Mouse (Mus musculus): ENCODE measurements at regions not wholly inside any gene's neighbourhood (a gene's known extent, or its start where the extent isn't known, plus 50 kb on each side); places are given as distances from the start of the nearest gene placed in this dataset.

DNA sequence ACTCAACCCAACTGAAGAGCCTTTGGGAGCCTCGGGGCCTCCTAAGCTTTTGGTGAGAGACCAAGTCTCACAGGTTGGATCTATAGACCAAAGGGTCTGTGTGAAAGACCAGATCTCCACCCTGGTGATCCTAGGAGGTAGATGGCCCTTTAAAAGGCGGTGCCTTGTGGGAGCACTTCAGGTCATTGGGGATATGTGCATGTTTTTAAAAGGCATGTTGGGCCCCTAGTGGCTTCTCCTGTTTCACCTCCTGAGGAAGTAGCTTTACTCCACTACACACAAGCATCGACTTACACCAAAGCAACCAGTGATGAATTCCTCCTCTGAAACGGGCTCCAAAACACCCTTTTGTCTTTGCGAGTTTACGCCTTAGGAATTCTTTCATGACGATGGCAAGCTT, 292.3 kb upstream of the Cdh5 start:
- DNase-seq (ENCODE audit: low spot score): no peak

GRCm38 (mm10) chr8:103813954-103814591, 287.4 kb upstream of the Cdh5 start:
- DNase-seq (ENCODE audit: low spot score): no peak

GRCm38 (mm10) chr8:103816101-103816894, 285.1 kb upstream of the Cdh5 start:
- DNase-seq (ENCODE audit: low spot score): no peak

GRCm38 (mm10) chr8:103823541-103823940, 277.9 kb upstream of the Cdh5 start:
- DNase-seq (ENCODE audit: low spot score): no peak

GRCm38 (mm10) chr8:103824747-103825146, 276.7 kb upstream of the Cdh5 start:
- DNase-seq (ENCODE audit: low spot score): no peak

DNA sequence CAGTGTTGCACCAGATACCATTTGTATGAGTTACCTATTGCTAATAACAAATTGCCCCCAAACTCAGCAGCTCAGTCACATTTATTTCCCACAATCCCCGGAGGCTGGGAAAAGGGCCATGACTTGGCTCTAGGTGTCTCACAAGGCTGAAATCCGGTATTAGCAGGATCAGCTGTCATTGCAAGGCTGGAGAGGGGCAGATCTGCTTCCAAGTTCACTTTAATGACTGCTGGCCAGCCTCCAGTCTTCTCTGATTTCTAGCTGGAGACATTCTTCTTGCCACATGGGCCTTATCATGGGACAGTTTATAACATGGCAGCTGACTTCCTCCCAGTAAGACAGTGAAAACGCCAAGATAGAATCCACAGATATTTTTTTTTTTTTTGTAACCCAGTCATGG, 276.1 kb upstream of the Cdh5 start:
- peak; percentile 30 for DNase-seq (ENCODE audit: low spot score)

DNA sequence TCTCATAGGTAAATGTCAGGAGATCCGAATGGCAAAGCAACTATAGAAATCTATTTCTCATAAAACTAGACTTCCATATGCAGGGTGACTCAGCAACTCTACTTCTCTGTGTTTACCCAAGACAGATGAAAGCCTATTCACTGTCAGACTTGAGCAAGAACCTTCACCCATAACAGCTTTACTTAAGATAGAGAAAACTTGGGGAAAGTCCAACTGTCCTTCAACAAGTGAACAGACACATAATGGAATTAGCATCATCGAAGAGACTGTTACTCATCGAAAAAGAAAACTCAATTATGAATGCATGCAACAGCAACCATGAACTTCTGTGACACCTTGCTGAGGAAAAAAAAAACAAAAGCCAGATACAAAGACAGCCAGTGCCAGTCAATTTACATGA, 271.0 kb upstream of the Cdh5 start:
- no peak for DNase-seq (ENCODE audit: low spot score)

- no peak for DNase-seq (ENCODE audit: low spot score)
These were observed 261.4 kb upstream of the Cdh5 start for GRCm38 (mm10) chr8:103839990-103840389.

- DNase-seq (ENCODE audit: low spot score): no peak
These were observed 255.5 kb upstream of the Cdh5 start for GRCm38 (mm10) chr8:103845964-103846363.

GRCm38 (mm10) chr8:103846382-103846976, 254.9 kb upstream of the Cdh5 start:
- no peak for DNase-seq (ENCODE audit: low spot score)

GRCm38 (mm10) chr8:103849785-103850184, 251.6 kb upstream of the Cdh5 start:
- DNase-seq (ENCODE audit: low spot score): no peak

GRCm38 (mm10) chr8:103851286-103851685, 250.1 kb upstream of the Cdh5 start:
- no peak for DNase-seq (ENCODE audit: low spot score)

DNA sequence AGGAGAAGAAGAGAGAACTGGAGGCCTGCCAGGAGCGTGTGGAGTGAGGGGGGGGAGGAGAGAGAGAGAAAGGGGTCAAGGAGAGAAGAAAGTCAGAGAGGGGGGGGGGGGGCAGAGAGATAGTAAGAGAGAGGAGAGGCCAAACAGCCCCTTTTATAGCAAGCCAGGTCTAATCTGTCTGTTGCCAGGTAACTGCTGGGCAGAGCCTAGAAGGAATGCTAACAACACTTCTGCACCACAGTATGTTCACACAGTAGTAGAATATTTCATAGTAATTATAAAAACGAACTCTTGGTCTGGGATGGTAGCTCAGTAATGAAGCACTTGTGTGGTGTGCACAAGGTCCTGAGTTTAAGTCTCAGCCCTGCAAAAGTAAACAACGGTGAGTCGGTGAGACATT, 248.4 kb upstream of the Cdh5 start:
- no peak for DNase-seq (ENCODE audit: low spot score)

DNA sequence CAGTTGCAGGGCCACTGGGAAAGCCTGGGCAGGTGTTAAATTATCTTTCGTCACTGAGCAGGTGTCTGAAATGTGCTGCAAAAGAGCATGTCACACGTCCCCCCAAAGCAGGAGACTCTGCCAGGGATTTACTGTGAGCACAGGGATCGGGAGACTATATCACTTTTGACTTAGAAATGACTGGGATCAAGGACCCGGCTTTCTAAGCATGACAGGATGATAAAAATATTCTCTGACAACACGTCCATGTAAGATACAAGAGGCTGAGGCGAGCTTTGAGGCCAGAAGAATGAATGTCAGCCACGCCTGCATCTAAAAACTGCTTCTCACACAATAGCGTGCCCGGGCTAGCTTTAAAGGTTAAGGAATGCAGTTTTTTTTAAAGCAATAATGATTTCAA, 246.1 kb upstream of the Cdh5 start:
- DNase-seq (ENCODE audit: low spot score): no peak

GRCm38 (mm10) chr8:103859130-103859529, 242.3 kb upstream of the Cdh5 start:
- DNase-seq (ENCODE audit: low spot score): no peak

DNA sequence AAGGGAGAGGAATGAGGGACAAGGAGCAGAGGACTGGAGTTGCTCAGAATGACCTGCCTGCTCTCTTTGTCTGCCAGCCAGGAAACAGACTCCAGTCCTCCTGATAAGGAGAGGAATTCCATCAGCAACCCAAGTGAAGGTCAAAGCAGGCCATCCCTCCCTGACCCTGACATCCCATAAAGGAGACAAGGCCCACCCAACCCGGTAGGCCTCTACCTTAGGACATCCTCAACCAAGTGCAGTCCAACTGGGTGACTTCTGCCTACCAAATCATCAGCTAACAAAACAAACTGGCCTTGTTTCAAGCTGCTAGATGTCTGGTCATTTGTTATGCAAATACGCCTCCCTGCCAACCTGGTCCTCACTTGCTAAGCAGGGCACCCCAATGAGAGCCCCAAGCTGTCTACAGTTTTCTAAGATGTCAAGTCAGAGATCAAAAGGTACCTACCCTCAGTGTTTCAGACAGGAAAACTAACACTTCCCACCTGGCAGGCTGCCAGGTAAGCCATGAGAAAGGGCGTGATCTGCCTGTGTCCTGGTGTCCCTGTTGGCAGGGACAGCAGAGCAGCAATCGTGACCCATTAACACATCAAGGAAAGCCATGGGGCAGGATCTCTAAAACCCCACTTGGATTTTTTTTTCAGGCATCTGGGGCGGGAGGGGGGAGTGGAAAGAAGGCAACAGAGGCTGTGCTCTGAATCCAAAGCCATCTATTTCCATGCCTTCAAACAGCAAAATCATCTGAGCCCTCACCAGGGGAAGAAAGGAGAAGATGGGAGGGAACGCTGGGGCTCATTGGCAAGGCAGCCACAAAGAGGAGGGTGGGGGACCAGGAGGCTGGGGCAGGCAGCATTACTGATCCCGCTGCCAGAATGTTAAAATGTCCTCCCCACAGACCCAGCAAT, 227.6 kb upstream of the Cdh5 start:
- no peak for DNase-seq (ENCODE audit: low spot score)

GRCm38 (mm10) chr8:103874506-103874905, 226.9 kb upstream of the Cdh5 start:
- DNase-seq (ENCODE audit: low spot score): no peak

- no peak for DNase-seq (ENCODE audit: low spot score)
These were observed 221.9 kb upstream of the Cdh5 start for GRCm38 (mm10) chr8:103879505-103879904.

- DNase-seq (ENCODE audit: low spot score): no peak
These were observed 220.8 kb upstream of the Cdh5 start for GRCm38 (mm10) chr8:103880431-103881145.

DNA sequence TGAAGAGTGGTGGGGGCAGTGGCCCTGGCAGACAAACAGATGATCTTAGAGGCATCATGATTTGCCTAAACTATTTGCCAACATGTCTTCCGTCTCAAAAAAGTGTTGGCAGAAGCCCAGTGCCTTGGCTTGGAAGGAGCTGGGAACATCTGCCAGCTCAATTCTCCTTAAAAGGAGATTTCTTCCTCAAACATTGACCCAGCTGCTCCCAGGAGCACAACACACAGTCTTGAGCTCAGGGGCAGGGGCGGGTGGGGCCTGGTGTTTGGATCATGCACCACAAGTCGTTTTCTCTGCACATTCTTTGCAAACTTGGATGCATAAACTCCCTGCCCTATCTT, 220.3 kb upstream of the Cdh5 start:
- no peak for DNase-seq (ENCODE audit: low spot score)

- no peak for DNase-seq (ENCODE audit: low spot score)
These were observed 216.3 kb upstream of the Cdh5 start for GRCm38 (mm10) chr8:103884873-103885780.
